Mouse (Mus musculus): Measurements from ENCODE around the gene Lamtor2. TPM values are rescaled to one million over a fixed set of nuclear protein-coding genes. Genes with fewer than 3 reads are reported as not detected.

Gene Lamtor2
- polyA plus RNA-seq, 1 experiment, result 124 TPM

GRCm38 (mm10) chr3:88543174-88543573 is 9.7 kb downstream of the Lamtor2 start:
- DNase-seq (ENCODE audit: low spot score), result no peak

GRCm38 (mm10) chr3:88542486-88542885 is 10.4 kb downstream of the Lamtor2 start:
- no peak for DNase-seq (ENCODE audit: low spot score)

- no peak for DNase-seq (ENCODE audit: low spot score)
Measured at GRCm38 (mm10) chr3:88541622-88542401, 11.1 kb downstream of the Lamtor2 start.

- DNase-seq (ENCODE audit: low spot score), result no peak
Measured at GRCm38 (mm10) chr3:88540085-88540484, 12.8 kb downstream of the Lamtor2 start.

- no peak for DNase-seq (ENCODE audit: low spot score)
Measured at GRCm38 (mm10) chr3:88539397-88539796, 13.5 kb downstream of the Lamtor2 start.

- DNase-seq (ENCODE audit: low spot score), result no peak
Measured at GRCm38 (mm10) chr3:88538271-88539145, 14.4 kb downstream of the Lamtor2 start.

GRCm38 (mm10) chr3:88537146-88537545 is 15.7 kb downstream of the Lamtor2 start:
- no peak for DNase-seq (ENCODE audit: low spot score)

GRCm38 (mm10) chr3:88536103-88536930 is 16.6 kb downstream of the Lamtor2 start:
- peak; percentile 62 for DNase-seq (ENCODE audit: low spot score)

GRCm38 (mm10) chr3:88535527-88535926 is 17.3 kb downstream of the Lamtor2 start:
- no peak for DNase-seq (ENCODE audit: low spot score)

- no peak for DNase-seq (ENCODE audit: low spot score)
Measured at GRCm38 (mm10) chr3:88535005-88535404, 17.9 kb downstream of the Lamtor2 start.

GRCm38 (mm10) chr3:88533706-88534105 is 19.2 kb downstream of the Lamtor2 start:
- no peak for DNase-seq (ENCODE audit: low spot score)

- DNase-seq (ENCODE audit: low spot score), result no peak
Measured at GRCm38 (mm10) chr3:88532689-88533511, 20.0 kb downstream of the Lamtor2 start.

GRCm38 (mm10) chr3:88532299-88532674 is 20.6 kb downstream of the Lamtor2 start, which contains the start of gene Mex3a:
TSS of gene Mex3a (plus strand) at chr3:88532395.
- no peak for DNase-seq (ENCODE audit: low spot score)

- DNase-seq (ENCODE audit: low spot score), result peak; percentile 86
Measured at GRCm38 (mm10) chr3:88531348-88532298, 21.3 kb downstream of the Lamtor2 start.

- DNase-seq (ENCODE audit: low spot score), result no peak
Measured at GRCm38 (mm10) chr3:88530082-88530864, 22.6 kb downstream of the Lamtor2 start.

GRCm38 (mm10) chr3:88529204-88530000 is 23.5 kb downstream of the Lamtor2 start:
- no peak for DNase-seq (ENCODE audit: low spot score)

- no peak for DNase-seq (ENCODE audit: low spot score)
Measured at GRCm38 (mm10) chr3:88528646-88529045, 24.2 kb downstream of the Lamtor2 start.

- DNase-seq (ENCODE audit: low spot score), result no peak
Measured at GRCm38 (mm10) chr3:88527565-88527964, 25.3 kb downstream of the Lamtor2 start.
